13 mouse cellular contexts compared by ENCODE assay signal in genomic region chr10:117238603-117239002, GRCm38 (mm10). TPM values are rescaled to one million over a fixed set of nuclear protein-coding genes. Genes with fewer than 3 reads are reported as not detected.
"Had no signal": no experiment of that assay in that cellular context is flagged by ENCODE, and none has a peak within 500 bp of the region (broad histone marks: within the 10 kb centered on the region; RNA-seq: fewer than 3 reads in every experiment).

TSS of gene 9530003J23Rik (minus strand) at chr10:117238703.

- DNase-seq: retina, postnatal 1 day; right cerebral cortex, adult 18-20 months; right cerebral cortex, postnatal 14 days; right cerebral cortex, postnatal 25 days; right cerebral cortex, postnatal 4 days; spleen, adult 18-20 months; thymus, adult 18-20 months; thymus, adult 2 months; thymus, postnatal 14 days; thymus, postnatal 25 days; thymus, postnatal 36 days; thymus, postnatal 4 days had no signal

RNA-seq across cellular contexts. Expression of gene 9530003J23Rik, which starts in this region (rescaled TPM):
- total RNA-seq: neutrophil, adult 5-6 weeks had no signal
